Mouse (Mus musculus) A20 (cell line): ENCODE measurements around the gene Arid4b.
A peak's percentile ranks its signal among the peaks of the same experiment; 100 is the strongest.
"Not testable (repeated sequence)": the region's sequence is repeated elsewhere in the genome, so short reads cannot be mapped to it uniquely, and the experiment has no call there.

ENCODE experiments used
- DNase-seq: peaks from one replicate; pipeline ENCODE4 v3.0.0-alpha.2; 2011; ENCODE audit warnings: low read depth, low spot score

The Arid4b gene

GRCm38 (mm10) chr13:14063013-14063941 lies at the start of gene Arid4b, which contains the start of gene Ggps1:
TSS of gene Arid4b (plus strand) at chr13:14063232.
TSS of gene Ggps1 (minus strand) at chr13:14063488.
- DNase-seq = peak; percentile 99

DNA sequence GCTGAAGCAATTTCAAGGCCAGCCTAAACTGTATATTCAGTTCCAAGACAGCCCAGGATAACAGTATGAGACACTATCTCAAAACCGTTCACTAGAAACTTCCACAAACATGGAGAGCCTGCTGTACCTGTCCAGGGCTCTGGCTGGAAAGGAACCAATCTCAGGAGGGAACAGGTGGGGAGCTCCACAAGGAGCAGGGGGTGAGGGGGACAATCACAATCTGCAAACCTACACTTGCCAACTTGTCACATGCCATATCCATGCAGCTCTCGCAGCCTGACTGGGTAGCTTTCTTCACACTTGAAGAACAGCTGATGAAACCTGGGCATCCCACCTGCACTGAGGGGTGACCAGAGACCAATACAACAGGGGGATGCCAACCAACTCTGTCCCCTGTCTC lies 49.0 kb upstream of the Arid4b start:
- no peak for DNase-seq

- DNase-seq = no peak
Observed at GRCm38 (mm10) chr13:14014540-14014939, 48.5 kb upstream of the Arid4b start.

- DNase-seq = no peak
Observed at GRCm38 (mm10) chr13:14015609-14016008, 47.4 kb upstream of the Arid4b start.

- DNase-seq = no peak
Observed at GRCm38 (mm10) chr13:14018283-14018682, 44.7 kb upstream of the Arid4b start.

- DNase-seq = no peak
Observed at GRCm38 (mm10) chr13:14018852-14019251, 44.2 kb upstream of the Arid4b start.

- not testable (repeated sequence) for DNase-seq
Observed at GRCm38 (mm10) chr13:14021417-14021816, 41.6 kb upstream of the Arid4b start.

DNA sequence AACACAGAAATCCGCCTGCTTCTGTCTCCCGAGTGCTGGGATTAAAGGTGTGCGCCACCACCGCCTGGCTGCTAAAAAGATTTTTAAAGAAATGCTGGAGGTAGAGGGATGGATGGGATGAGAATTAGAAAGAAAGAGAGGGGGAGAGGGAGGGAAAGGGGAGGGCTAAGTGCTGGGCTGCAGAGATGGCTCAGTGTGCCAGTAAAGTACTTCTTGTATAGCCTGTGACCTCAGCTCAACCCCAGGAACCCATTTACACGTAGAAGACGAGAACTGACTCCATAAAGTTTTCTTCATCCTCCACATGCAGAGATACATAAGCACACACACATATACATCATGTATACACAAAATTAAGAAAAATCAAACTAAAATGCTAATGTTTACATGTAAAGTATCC lies 37.5 kb upstream of the Arid4b start:
- no peak for DNase-seq

GRCm38 (mm10) chr13:14026154-14026820 lies 36.7 kb upstream of the Arid4b start:
- DNase-seq = no peak

DNA sequence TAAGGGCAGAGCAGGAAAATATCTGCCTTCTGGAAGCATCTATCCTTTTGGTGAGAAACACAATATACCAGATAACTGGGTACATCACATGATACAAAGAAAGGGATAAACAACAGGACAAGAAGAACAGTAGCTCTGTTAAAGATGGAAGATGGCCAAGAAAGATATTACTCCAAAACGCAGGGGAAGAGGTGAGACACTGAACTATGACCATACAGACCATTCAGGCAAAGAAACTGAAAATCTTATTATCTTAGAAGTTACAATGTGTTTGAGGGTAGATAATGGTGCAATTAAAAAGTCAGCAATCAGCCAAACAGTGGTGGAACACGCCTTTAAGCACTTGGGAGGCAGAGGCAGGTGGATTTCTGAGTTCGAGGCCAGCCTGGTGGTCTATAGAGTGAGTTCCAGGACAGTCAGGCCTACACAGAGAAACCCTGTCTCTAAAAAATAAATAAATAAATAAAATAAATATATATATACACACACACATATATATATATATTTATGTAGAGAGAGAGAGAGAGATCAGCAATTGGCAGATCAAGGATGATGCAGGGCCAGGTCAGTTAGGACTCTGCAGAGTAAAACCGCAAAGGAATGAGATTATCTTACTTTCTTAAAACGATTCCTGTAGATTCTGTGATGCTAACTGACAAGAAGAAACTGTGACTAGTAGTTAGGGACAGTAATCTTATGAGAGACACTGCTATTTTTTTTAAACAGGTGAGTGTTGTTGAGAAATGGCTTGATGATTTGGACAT lies 29.5 kb upstream of the Arid4b start:
- DNase-seq = no peak

- DNase-seq = peak; percentile 82
Observed at GRCm38 (mm10) chr13:14034073-14034348, 29.0 kb upstream of the Arid4b start.

- not testable (repeated sequence) for DNase-seq
Observed at GRCm38 (mm10) chr13:14035352-14035751, 27.7 kb upstream of the Arid4b start.

DNA sequence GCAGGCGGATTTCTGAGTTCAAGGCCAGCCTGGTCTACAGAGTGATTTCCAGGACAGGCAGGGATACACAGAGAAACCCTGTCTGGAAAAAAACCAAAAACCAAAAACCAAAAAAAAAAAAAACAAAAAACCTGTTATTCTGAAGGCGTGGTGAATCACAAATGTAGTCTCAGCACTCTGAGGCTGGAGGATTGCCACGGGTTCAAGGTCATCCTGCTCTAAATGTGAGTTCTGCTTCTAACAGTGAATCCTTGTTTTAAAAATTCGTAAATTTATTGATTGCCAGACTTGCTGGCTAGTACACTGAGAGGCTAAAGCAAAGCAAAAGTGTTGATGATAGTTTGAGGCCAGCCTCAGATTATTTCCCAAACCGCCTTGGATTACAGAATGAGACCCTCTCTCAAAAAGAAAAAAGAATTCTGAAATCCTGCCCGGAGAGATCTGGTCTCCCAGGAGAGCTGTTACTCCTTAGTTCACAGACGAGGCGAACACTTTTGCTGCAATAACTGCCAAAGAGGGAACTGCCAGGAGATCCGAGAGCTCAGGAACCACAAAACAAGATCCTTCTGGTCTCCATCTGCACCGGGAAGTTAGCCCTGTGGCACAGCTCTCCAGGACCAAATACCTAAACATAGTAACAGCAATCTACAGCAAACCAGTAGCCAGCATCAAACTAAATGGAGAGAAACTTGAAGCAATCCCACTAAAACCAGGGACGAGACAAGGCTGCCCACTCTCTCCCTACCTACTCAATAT lies 27.0 kb upstream of the Arid4b start:
- no peak for DNase-seq

DNA sequence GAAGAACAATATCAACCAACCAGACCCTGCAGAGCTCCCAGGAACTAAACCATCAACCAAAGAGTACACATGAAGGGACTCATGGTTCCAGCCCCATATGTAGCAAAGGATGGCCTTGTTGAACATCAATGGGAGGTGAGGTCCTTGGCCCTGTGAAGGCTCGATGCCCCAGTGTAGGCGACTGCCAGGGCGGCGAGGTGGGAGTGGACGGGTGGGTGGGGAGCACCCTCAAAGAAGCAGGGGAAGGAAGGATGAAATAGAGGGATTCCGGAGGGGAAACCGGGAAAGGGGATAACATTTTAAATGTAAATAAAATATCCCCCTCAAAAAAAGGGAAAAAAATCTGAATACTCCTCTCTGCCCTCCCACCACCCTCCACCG lies 24.1 kb upstream of the Arid4b start:
- peak; percentile 52 for DNase-seq

GRCm38 (mm10) chr13:14039292-14039965 lies 23.6 kb upstream of the Arid4b start, which contains the start of gene Tbce:
TSS of gene Tbce (minus strand) at chr13:14039638.
- peak; percentile 95 for DNase-seq

- DNase-seq = peak; percentile 33
Observed at GRCm38 (mm10) chr13:14040186-14040585, 22.8 kb upstream of the Arid4b start.

- no peak for DNase-seq
Observed at GRCm38 (mm10) chr13:14043851-14044250, 19.2 kb upstream of the Arid4b start.

GRCm38 (mm10) chr13:14044521-14044920 lies 18.5 kb upstream of the Arid4b start:
- no peak for DNase-seq

GRCm38 (mm10) chr13:14049878-14050277 lies 13.2 kb upstream of the Arid4b start:
- no peak for DNase-seq

GRCm38 (mm10) chr13:14056801-14057200 lies 6.2 kb upstream of the Arid4b start:
- DNase-seq = no peak

DNA sequence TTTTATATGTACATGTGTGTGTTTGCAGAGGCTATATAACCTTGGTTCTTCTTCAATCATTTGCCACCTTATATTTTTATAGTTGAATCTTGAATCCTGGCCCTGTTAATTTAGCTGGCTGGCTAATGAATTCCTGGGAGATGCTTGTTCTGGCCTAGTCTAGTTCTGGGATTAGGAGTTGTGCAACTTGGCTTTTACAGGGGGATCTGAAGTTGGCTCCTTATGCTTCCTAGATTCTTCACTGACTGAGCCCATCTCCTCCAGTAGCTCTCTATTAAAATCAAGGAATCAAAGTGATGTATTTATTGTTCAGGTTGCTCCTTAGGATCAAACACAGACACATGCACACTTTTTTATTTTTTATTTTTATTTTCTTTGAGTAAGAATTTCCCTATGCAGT lies 3.5 kb upstream of the Arid4b start:
- DNase-seq = no peak
